Mouse (Mus musculus): Measurements from ENCODE around the gene Rpl10l.
A peak's percentile ranks its signal among the peaks of the same experiment; 100 is the strongest.

The Rpl10l gene

GRCm38 (mm10) chr12:66283991-66284622 lies at the start of gene Rpl10l:
TSS of gene Rpl10l (minus strand) at chr12:66284401.
- peak; percentile 83 for DNase-seq (ENCODE audit: low spot score)

DNA sequence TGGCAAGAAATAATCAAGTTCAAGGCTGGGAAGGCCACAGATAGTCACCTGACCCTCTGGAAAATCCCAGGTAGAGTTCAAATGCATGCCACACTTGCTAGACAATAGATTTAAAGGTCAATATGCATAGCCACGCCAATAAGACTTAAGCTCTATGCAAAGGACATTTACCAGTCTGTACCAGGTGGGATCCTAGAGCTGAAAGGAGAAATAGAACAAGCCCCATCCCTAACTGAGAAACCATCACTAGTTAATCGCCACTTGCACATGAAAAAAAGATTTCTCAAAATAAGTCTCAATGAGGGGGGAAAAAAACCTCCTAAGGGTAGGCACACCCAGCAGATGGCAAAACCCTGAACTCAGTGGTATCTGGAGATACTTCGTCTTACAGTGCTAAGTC lies 8.3 kb downstream of the Rpl10l start:
- DNase-seq (ENCODE audit: low spot score) = no peak

DNA sequence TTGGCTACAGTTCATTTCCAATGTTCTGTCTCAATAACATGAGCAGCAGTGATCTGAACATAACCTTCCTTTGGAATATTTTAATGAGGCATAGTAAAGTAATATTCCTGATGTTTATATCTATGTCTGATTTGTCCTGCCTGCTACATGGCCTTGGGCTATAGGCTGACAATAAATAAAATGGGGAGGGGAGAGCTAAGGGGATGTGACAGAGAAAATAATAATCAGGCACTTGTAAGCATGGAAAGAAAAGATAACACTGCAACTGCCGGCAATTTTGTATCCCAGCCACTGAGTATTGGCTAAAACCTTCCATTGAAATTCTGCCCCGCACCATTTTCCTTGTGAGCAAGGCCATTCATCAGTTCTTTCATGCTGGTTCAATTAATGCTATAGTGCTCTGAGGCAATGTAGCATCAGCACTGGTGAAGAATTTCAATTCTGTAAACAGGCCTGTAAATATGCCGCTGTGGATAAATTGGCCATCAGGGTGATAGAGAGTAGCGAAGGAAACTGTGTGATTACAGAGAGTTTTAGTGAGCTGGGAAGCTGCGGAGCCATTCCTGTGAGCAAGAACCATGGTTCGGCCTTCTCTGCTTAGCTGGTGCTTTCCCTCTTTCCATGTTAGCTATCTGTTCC lies 38.6 kb downstream of the Rpl10l start:
- no peak for DNase-seq (ENCODE audit: low spot score)

DNA sequence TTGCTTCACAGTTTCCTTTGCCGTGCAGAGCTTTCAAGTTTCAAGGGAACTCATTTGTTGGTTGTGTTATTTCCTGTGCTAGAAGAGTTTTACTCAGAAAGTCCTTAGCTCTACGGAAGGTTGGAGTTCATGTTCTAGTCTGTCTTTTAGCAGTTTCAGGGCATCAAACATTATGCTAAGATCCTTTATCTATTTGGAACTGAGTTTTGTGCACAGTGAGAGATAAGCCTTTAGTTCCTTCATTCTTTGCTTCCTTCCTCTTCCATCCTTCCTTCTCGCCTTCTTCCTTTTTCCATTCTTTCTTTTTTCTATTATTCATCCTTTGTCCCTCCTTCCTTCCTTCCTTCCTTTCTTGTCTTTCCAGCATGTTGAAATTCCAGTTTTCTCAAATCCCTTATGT lies 50.0 kb downstream of the Rpl10l start:
- DNase-seq (ENCODE audit: low spot score) = no peak
